ENCODE assay signal across 10 mouse cellular contexts in the genomic region with DNA sequence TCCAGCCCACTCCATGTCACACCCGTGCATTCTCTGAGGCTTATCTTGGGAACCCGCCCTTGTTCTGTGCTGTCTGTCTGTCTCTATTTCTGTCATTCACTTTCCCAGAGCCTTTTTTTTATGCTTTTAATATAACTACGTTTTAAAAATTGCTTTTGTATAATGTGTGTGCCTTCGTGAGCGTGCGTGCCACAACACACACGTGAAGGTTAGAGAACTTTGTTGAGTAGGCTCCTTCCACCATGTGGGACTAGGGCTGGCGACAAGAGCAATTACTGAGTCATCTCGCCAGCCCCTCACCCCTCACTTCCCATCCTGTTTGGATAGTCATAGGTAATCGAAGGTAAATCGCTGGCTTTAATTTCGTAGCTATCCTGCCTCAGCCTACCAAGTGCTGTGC. TPM values are rescaled to one million over a fixed set of nuclear protein-coding genes. Genes with fewer than 3 reads are reported as not detected.
DNase-seq lines count a peak whose midpoint lies in the region; ATAC-seq lines count a peak whose summit lies in the region.
"Had no signal": no experiment of that assay in that cellular context is flagged by ENCODE, and none has a peak within 500 bp of the region (broad histone marks: within the 10 kb centered on the region; RNA-seq: fewer than 3 reads in every experiment).

No protein-coding gene starts in this region.

- DNase-seq in heart, adult 9 months (ENCODE audit: low spot score in 2 of 2): no peak
- no peak for DNase-seq in neural tube, embryonic 10.5 days (ENCODE audit: extremely low spot score, low spot score)
- no peak for DNase-seq in limb, embryonic 10.5 days (ENCODE audit: low spot score)
- no peak for DNase-seq in Muller cell, postnatal 12 days (ENCODE audit: inconsistent ontology term)

- peaks cover 59% of the 10 kb centered on the region for H3K27me3 ChIP-seq in heart, embryonic 15.5 days
- H3K27me3 ChIP-seq in neural tube, embryonic 12.5 days (replicated peaks): peaks cover 66% of the 10 kb centered on the region
- peaks cover 57% of the 10 kb centered on the region for H3K27me3 ChIP-seq in limb, embryonic 10.5 days (ENCODE audit: low read depth, poor library complexity, severe bottlenecking)
- H3K27me3 ChIP-seq in neural tube, embryonic 15.5 days (replicated peaks): peaks cover 62% of the 10 kb centered on the region
- H3K27me3 ChIP-seq in kidney, embryonic 14.5 days (ENCODE audit: control insufficient read depth, insufficient read depth, low read length): peaks cover 63% of the 10 kb centered on the region

- ATAC-seq in heart, embryonic 15.5 days (replicated peaks; ENCODE audit: insufficient number of reproducible peaks, insufficient read depth, low FRiP score, low read depth): no peak
- no peak for ATAC-seq in neural tube, embryonic 12.5 days (ENCODE audit: low FRiP score, low read depth)
- no peak for ATAC-seq in neural tube, embryonic 15.5 days (ENCODE audit: low FRiP score)
- ATAC-seq in kidney, embryonic 14.5 days (ENCODE audit: low FRiP score, low TSS enrichment): no peak
- ATAC-seq: inflammation-experienced regulatory T-cells, adult 6 months had no signal

- no peak overlapping the region for H3K9ac ChIP-seq in heart, embryonic 15.5 days
- 0 out of 2 replicates have a peak overlapping the region, but pooled peaks have one; percentile 26 for H3K9ac ChIP-seq in neural tube, embryonic 12.5 days
- H3K9ac ChIP-seq in neural tube, embryonic 15.5 days (replicated peaks): 0 out of 2 replicates have a peak overlapping the region, but pooled peaks have one; percentile 17
- no peak overlapping the region for H3K9ac ChIP-seq in kidney, embryonic 14.5 days (ENCODE audit: low read depth, low read length)

- no peak overlapping the region for H3K27ac ChIP-seq in heart, embryonic 15.5 days
- no peak overlapping the region for H3K27ac ChIP-seq in neural tube, embryonic 12.5 days
- peak overlapping the region; percentile 72 for H3K27ac ChIP-seq in limb, embryonic 10.5 days
- H3K27ac ChIP-seq in neural tube, embryonic 15.5 days (replicated peaks): no peak overlapping the region; the same call in 1 of the 2 replicates
- no peak overlapping the region for H3K27ac ChIP-seq in kidney, embryonic 14.5 days (ENCODE audit: low read depth, low read length)

- peaks cover 3% of the 10 kb centered on the region for H3K36me3 ChIP-seq in heart, embryonic 15.5 days
- peaks cover 7% of the 10 kb centered on the region for H3K36me3 ChIP-seq in neural tube, embryonic 12.5 days
- peaks cover 37% of the 10 kb centered on the region for H3K36me3 ChIP-seq in limb, embryonic 10.5 days
- H3K36me3 ChIP-seq in neural tube, embryonic 15.5 days: peaks cover 9% of the 10 kb centered on the region
- peaks cover 9% of the 10 kb centered on the region for H3K36me3 ChIP-seq in kidney, embryonic 14.5 days (ENCODE audit: control insufficient read depth, insufficient read depth, low read length)

- peak overlapping the region; percentile 46 for H3K4me2 ChIP-seq in heart, embryonic 15.5 days
- H3K4me2 ChIP-seq in neural tube, embryonic 12.5 days (replicated peaks): peak overlapping the region; percentile 33
- H3K4me2 ChIP-seq in neural tube, embryonic 15.5 days: no peak overlapping the region
- H3K4me2 ChIP-seq in kidney, embryonic 14.5 days (replicated peaks; ENCODE audit: low read depth, low read length): no peak overlapping the region; the same call in 1 of the 2 replicates
- H3K4me2 ChIP-seq: midbrain, embryonic 11.5 days had no signal

- WGBS in heart, embryonic 15.5 days: 26% methylated on average over 12 of the region's 12 CpGs
- 28% methylated on average over 12 of the region's 12 CpGs for WGBS in neural tube, embryonic 12.5 days
- WGBS in limb, embryonic 10.5 days: 27% methylated on average over 12 of the region's 12 CpGs
- WGBS in neural tube, embryonic 15.5 days: 37% methylated on average over 12 of the region's 12 CpGs
- WGBS in kidney, embryonic 14.5 days: 36% methylated on average over 12 of the region's 12 CpGs

- H3K9me3 ChIP-seq in heart, embryonic 15.5 days (replicated peaks): no peaks in the 10 kb centered on the region
- H3K9me3 ChIP-seq in neural tube, embryonic 12.5 days: no peaks in the 10 kb centered on the region
- no peaks in the 10 kb centered on the region for H3K9me3 ChIP-seq in limb, embryonic 10.5 days (replicated peaks)
- H3K9me3 ChIP-seq in neural tube, embryonic 15.5 days (replicated peaks): no peaks in the 10 kb centered on the region
- no peaks in the 10 kb centered on the region for H3K9me3 ChIP-seq in kidney, embryonic 14.5 days (ENCODE audit: control insufficient read depth, low read length)

- 0 out of 2 replicates have a peak overlapping the region, but pooled peaks have one; percentile 10 for H3K4me3 ChIP-seq in heart, embryonic 15.5 days
- no peak overlapping the region for H3K4me3 ChIP-seq in neural tube, embryonic 12.5 days
- peak overlapping the region; percentile 36 for H3K4me3 ChIP-seq in limb, embryonic 10.5 days
- no peak overlapping the region for H3K4me3 ChIP-seq in neural tube, embryonic 15.5 days (replicated peaks)
- H3K4me3 ChIP-seq in kidney, embryonic 14.5 days (ENCODE audit: low read length): no peak overlapping the region

- H3K4me1 ChIP-seq in heart, embryonic 15.5 days (replicated peaks): peaks cover 48% of the 10 kb centered on the region
- peaks cover 41% of the 10 kb centered on the region for H3K4me1 ChIP-seq in neural tube, embryonic 12.5 days
- H3K4me1 ChIP-seq in limb, embryonic 10.5 days: peaks cover 80% of the 10 kb centered on the region
- H3K4me1 ChIP-seq in neural tube, embryonic 15.5 days: peaks cover 62% of the 10 kb centered on the region
- H3K4me1 ChIP-seq in kidney, embryonic 14.5 days (ENCODE audit: control insufficient read depth, insufficient read depth, low read length): peaks cover 29% of the 10 kb centered on the region

RNA-seq across cellular contexts. Expression of gene Rex1bd, which starts 4.0 kb away (rescaled TPM):
- 116 and 117 TPM in 2 replicates for polyA plus RNA-seq in heart, embryonic 15.5 days (2015; fragmentation: Nextera tagmentation; extraction: Ambion mirVana)
- 123 and 135 TPM in 2 replicates for polyA plus RNA-seq in neural tube, embryonic 12.5 days (2016; fragmentation: Nextera tagmentation; extraction: Ambion mirVana)
- 126 and 143 TPM in 2 replicates for polyA plus RNA-seq in limb, embryonic 10.5 days (2016; fragmentation: Nextera tagmentation; extraction: Ambion mirVana)
- polyA plus RNA-seq in neural tube, embryonic 15.5 days (2015; fragmentation: Nextera tagmentation; extraction: Ambion mirVana): 165 and 181 TPM in 2 replicates
- polyA plus RNA-seq in kidney, embryonic 14.5 days (2014; fragmentation: Nextera tagmentation; extraction: Ambion mirVana): 129 and 151 TPM in 2 replicates

RNA-seq across cellular contexts. Expression of gene Uba52, which starts 8.1 kb away (rescaled TPM):
- polyA plus RNA-seq in heart, embryonic 15.5 days (2015; fragmentation: Nextera tagmentation; extraction: Ambion mirVana): 684 and 768 TPM in 2 replicates
- polyA plus RNA-seq in neural tube, embryonic 12.5 days (2016; fragmentation: Nextera tagmentation; extraction: Ambion mirVana): 766 and 781 TPM in 2 replicates
- 877 and 996 TPM in 2 replicates for polyA plus RNA-seq in limb, embryonic 10.5 days (2016; fragmentation: Nextera tagmentation; extraction: Ambion mirVana)
- 653 and 714 TPM in 2 replicates for polyA plus RNA-seq in neural tube, embryonic 15.5 days (2015; fragmentation: Nextera tagmentation; extraction: Ambion mirVana)
- polyA plus RNA-seq in kidney, embryonic 14.5 days (2014; fragmentation: Nextera tagmentation; extraction: Ambion mirVana): 1,078 and 1,559 TPM in 2 replicates

RNA-seq across cellular contexts. Expression of gene Crlf1, which starts 9.6 kb away (rescaled TPM):
- polyA plus RNA-seq in heart, embryonic 15.5 days (2015; fragmentation: Nextera tagmentation; extraction: Ambion mirVana): 3.8 and 11.1 TPM in 2 replicates
- 1.9 and 4.5 TPM in 2 replicates for polyA plus RNA-seq in neural tube, embryonic 12.5 days (2016; fragmentation: Nextera tagmentation; extraction: Ambion mirVana)
- 79.8 and 126 TPM in 2 replicates for polyA plus RNA-seq in limb, embryonic 10.5 days (2016; fragmentation: Nextera tagmentation; extraction: Ambion mirVana)
- 7.9 and 8.7 TPM in 2 replicates for polyA plus RNA-seq in neural tube, embryonic 15.5 days (2015; fragmentation: Nextera tagmentation; extraction: Ambion mirVana)
- 26.7 and 34.8 TPM in 2 replicates for polyA plus RNA-seq in kidney, embryonic 14.5 days (2014; fragmentation: Nextera tagmentation; extraction: Ambion mirVana)
- polyA plus RNA-seq: inflammation-experienced regulatory T-cells, adult 6 months had no signal

RNA-seq across cellular contexts. Expression of gene Tmem59l, which starts 15.4 kb away (rescaled TPM):
- 0.24 and 0.96 TPM in 2 replicates for polyA plus RNA-seq in heart, embryonic 15.5 days (2015; fragmentation: Nextera tagmentation; extraction: Ambion mirVana)
- 37.9 and 38.3 TPM in 2 replicates for polyA plus RNA-seq in neural tube, embryonic 12.5 days (2016; fragmentation: Nextera tagmentation; extraction: Ambion mirVana)
- 22.4 and 23.7 TPM in 2 replicates for polyA plus RNA-seq in limb, embryonic 10.5 days (2016; fragmentation: Nextera tagmentation; extraction: Ambion mirVana)
- 153 and 188 TPM in 2 replicates for polyA plus RNA-seq in neural tube, embryonic 15.5 days (2015; fragmentation: Nextera tagmentation; extraction: Ambion mirVana)
- 8.5 and 12.4 TPM in 2 replicates for polyA plus RNA-seq in kidney, embryonic 14.5 days (2014; fragmentation: Nextera tagmentation; extraction: Ambion mirVana)

RNA-seq across cellular contexts. Expression of gene Fkbp8, which starts 25.0 kb away (rescaled TPM):
- 203 and 274 TPM in 2 replicates for polyA plus RNA-seq in heart, embryonic 15.5 days (2015; fragmentation: Nextera tagmentation; extraction: Ambion mirVana)
- 349 and 353 TPM in 2 replicates for polyA plus RNA-seq in neural tube, embryonic 12.5 days (2016; fragmentation: Nextera tagmentation; extraction: Ambion mirVana)
- 297 and 310 TPM in 2 replicates for polyA plus RNA-seq in limb, embryonic 10.5 days (2016; fragmentation: Nextera tagmentation; extraction: Ambion mirVana)
- 381 and 389 TPM in 2 replicates for polyA plus RNA-seq in neural tube, embryonic 15.5 days (2015; fragmentation: Nextera tagmentation; extraction: Ambion mirVana)
- polyA plus RNA-seq in kidney, embryonic 14.5 days (2014; fragmentation: Nextera tagmentation; extraction: Ambion mirVana): 252 and 291 TPM in 2 replicates

Comparison
In these comparisons a context has a peak if more than half of its experiments do, and no peak if none do; other contexts are left out.
1. H3K4me2 ChIP-seq: peak in heart, embryonic 15.5 days (single experiment) and neural tube, embryonic 12.5 days (single experiment); none in neural tube, embryonic 15.5 days (single experiment) and kidney, embryonic 14.5 days (single experiment).
2. H3K4me3 ChIP-seq: peak in heart, embryonic 15.5 days (single experiment) and limb, embryonic 10.5 days (single experiment); none in neural tube, embryonic 12.5 days (single experiment), neural tube, embryonic 15.5 days (single experiment) and kidney, embryonic 14.5 days (single experiment).
3. H3K9ac ChIP-seq: peak in neural tube, embryonic 12.5 days (single experiment) and neural tube, embryonic 15.5 days (single experiment); none in heart, embryonic 15.5 days (single experiment) and kidney, embryonic 14.5 days (single experiment).